Mouse (Mus musculus): ENCODE results near the gene Wdr34.

Gene Wdr34

DNA sequence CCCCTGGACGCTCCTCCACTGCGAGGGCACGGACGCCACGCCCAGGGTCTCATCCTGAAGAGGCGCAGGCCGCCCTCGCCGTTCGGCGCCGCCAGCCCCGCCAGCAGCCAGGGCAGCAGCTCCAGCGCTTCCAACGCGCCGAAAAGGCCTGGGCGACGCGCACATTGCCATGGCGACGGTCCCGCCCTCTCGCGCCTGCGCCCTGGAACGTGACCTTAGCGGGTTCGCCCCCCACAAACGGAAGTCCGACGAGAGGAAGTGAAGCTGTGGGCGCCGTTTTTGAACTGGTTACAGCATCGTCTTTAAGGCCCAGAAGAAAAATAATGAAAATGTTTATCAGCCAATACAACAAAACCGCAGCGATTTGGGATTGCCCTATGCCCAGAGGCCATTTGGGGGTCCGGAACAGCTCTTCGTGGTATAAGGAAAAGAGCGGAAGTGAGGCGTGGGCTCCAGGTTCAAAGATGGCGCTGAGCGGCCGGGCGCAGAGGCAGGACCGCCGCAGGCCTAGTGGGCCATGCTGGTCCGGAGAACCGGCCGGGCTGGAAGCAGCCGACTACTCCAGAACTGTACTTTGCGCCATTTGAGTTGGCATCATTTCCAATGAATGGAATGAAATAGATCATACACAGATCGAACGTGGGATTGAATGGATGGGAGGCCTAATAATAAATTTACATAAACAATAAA, at the start of gene Wdr34:
Gene Wdr34 (minus strand): TSS at position 183 of the 690 bp plus-strand sequence.
- DNase-seq = peak; percentile 96 to 99

DNA sequence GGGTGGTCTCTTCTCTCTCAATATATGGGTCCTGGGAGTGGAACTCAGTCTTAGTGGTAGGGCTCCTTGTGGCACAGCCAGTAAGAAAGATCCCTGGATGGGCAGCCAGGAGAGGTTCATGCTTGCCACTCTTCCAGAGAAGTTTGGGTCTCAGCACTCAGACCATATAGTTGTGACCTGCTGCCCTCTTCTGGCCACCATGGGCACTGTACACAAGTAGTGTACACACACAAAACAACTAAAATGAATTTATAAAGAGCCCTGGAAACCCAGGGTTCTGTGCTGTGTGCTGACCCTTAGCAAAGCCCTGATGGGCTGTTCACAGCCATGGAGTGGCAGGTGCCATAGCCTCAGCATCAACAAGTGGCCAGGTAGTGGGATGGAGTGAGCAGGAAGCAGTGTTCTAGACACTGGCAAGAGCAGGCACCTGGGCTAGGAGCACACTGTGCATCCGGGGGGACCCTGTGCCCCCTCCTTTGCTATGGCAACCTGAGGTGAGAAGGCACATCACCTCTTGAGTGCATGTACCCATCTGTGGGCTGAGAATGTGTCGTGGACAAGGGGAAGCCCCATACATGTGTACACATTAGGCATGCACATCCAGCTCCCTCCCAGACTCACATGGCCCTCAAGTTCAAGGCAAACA, 47.3 kb upstream of the Wdr34 start:
- peak; percentile 39 to 41 for DNase-seq

DNA sequence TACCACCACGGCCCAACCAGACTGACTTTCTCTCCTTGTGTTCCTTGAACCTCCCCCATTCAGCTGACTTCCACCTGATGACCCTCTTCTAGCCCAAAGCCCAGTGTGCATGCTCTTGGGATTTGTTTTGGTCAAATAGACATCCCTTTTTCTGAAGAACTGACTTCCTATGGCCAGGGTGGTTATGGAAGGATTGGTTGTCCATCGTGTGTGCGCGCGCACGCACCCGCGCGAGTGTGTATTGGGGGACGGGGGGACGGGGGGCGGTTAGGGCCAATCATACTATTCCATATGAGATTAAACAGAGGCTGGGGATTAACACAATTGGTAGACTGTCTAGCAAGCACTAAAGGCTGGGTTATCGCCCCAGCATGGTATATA, 45.5 kb upstream of the Wdr34 start:
- DNase-seq = no peak

DNA sequence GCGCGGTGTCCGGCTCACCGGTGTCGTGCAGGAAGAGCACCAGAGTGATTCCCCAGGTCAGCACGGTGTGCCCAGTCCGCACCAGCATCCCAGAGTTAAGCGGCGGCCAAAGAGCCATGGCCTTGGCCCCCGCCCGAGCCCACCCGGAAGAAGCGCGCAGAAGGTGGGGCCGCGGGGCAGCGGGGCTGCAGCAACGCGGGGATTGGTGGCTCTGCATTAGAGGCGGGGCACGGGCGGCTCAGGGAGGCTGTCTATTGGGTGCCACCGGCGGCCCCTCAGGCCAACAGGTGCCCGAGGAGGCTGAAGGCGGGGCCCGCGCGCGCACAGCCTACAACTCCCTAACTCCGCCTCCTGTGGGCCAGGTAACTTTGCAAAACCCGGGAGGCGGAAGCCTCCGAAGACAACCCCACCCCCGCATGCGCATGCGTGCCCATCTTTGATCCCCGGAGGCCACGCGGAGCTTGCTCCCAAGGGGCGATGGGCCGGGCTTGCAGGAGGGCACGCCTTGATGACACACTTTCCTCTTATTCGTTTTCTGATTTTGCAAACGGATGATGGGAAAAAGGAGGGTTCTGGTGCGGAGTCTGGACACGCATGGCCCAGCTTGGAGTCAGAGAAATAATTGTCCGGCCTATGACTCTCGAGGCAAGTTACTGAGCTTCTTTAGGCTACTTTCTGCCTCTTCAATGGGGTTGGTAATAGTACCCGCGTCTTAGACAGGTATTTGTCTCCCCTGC, 45.0 kb upstream of the Wdr34 start, which contains the start of gene Zdhhc12:
Gene Zdhhc12 (minus strand): TSS at position 178 of the 737 bp plus-strand sequence.
- DNase-seq = peak; percentile 89 to 96

DNA sequence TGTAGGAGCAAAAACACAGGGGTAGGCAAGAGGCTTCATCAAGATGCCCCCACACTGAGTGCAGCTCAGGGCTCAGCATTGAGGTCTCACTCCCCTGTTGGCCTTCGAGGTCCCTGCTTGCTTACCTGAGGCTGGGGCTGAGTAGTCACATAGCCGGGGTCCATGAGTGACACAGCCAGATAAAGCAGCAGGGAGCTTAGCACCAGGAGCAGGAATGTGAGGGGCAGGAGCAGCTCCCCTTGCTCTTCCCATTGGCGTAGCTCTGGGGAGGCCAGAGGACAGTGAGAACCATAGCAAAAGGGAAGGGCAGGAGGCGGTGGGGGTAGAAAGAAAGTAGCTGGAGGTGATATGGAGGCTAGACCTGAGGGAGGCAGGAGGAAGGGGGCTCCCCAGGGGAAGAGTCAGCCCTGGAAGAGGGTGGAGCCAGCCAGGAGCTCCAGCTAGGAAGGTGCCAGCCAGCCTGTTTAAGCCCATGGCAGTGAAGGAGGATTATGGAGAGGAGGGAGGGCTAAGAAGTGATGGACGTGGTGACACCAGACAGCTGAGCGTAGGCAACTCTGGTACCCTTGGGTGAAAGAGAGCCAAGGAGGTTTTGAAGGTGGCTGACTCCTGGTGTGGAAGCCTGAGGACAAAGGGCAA, 43.7 kb upstream of the Wdr34 start:
- DNase-seq = no peak

DNA sequence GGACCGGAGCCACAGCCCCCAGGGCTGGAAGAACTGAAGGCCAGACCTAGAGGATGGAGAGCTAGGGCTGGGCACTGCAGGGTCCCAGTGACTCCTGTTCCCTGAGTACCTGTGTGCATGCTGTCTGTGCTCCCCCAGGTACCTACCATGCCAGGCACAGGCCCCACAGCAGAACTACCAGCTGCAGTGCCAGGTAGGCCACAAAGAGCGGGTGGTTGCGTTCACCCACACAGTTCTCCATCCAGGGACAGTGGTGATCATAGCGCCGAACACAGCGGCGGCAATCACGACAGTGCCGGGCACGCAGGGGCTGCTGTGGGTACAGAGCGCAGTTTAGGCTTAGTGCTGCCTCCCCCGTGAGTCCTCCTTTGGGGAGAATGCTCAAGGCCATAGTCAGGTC, 42.8 kb upstream of the Wdr34 start:
- DNase-seq = no peak

DNA sequence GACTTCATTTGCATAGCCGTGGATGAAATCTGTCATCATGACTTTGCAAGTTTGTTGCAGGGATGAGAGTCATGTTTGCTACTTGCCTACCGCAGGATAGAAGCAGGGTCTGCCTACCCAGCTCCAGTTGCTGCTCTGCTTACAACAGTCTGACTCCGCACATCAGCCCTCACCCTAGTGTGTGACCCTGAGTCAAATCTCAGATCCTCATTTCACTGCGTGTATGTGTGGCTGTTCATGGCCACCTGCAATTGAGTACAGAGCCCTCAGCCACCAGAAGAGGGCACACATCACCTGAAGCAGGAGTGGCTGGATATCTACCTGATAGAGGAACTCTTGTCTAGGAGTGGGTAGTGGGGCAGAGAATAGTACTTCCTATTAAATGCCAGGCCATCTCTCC, 38.6 kb upstream of the Wdr34 start:
- no peak for DNase-seq

DNA sequence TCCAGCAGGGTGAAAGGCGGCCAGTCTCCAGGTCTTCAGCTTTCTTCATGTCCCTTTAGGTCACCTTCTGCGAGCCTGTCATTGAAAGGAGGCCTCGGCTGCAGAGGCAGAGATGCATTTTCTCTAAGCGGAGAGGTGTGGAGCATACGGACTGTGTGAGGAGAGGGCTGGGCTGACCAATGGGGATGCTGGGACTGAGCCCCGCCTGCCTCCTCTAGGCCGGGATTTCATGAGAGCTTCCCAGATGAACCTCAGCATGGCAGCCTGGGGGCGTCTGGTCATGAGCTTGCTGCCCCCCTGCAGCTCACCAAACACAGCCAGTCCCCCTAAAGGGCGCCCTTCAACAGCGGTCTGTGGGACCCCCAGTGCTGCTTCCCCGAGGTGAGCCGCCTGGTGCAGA, 36.0 kb upstream of the Wdr34 start:
- no peak for DNase-seq

DNA sequence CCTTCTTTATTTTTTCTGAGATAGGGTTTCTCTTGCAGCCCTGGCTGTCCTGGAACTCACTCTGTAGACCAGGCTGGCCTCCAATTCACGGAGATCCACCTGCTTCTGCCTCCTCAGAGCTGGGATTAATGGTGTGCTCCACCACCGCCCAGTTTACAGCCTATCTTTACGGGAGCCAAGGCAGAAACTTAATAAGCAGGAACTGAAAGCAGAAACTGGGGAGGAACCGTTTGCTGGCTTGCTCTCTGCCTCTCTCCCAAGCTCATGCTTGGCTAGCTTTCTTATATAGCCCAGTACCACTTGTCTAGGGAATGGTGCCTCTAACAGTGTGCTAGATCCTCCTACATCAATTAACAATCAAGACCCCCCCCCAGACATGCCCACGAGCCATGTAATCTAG, 35.4 kb upstream of the Wdr34 start:
- DNase-seq = no peak

DNA sequence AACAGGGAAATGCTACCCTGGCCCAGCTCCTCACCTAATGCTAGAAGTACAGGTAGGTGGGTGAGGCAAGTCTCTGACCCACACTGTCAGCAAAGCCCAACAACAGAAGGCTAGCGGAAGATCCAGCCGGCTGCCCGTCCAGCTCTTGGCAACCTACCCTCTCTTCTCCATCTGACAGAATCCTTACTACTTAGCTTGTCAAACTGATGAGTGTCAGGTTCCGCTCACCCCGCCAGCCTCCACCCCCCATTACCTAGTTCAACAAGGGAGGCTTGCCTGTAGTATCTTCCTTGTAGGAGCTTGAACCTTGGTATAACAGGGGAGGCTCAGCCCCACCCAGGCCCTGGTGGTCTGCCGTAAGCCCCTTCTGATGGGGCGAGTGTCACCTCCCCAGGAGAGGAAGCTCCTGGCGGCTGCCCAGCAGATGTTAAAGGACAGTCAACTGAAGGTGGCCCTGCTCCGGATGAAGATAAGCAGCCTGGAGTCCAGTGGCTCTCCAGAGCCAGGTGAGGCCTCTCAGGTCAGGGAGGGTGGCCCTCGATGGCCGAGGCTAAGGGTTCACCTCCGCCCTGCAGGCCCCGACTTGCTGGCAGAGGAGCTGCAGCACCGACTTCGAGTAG, 31.6 kb upstream of the Wdr34 start:
- DNase-seq = no peak

DNA sequence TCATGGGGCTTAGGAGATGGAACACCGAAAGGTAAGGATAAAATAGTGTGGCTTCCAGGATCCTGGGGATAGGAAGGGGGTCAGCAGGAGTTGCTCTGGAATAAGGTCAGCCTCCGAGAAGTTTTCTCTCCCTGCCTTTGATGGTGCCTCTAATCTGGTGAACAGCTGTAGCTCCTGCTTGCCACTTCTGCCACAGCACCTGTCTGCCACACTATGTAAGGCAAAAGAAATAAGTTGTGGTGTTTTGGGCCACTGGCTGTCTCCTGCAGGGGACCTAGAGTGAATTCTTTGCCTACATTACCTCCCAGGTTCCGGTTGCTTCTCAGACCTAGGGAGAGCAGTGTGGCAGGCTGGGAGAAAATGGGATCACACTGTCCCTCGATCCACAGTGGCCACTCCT, 30.1 kb upstream of the Wdr34 start:
- no peak for DNase-seq

DNA sequence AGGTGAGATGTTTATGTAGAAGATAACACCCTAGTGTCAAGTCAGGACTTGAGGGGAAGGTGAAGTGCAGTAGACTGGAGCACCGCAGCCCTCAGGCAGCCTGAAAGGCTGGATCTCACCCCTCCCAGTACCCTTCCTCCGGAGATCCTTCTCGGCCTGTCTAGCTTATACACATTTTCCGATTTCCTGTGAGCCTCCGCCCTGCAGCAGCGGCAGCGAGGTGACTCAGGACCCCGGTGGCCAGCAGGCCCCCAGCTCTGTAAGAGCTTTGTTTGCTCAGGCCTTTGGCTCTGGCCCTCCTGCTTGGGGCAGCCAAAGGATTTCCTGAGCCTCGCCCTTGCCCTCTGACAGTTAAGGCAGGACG, 29.6 kb upstream of the Wdr34 start:
- DNase-seq = no peak

DNA sequence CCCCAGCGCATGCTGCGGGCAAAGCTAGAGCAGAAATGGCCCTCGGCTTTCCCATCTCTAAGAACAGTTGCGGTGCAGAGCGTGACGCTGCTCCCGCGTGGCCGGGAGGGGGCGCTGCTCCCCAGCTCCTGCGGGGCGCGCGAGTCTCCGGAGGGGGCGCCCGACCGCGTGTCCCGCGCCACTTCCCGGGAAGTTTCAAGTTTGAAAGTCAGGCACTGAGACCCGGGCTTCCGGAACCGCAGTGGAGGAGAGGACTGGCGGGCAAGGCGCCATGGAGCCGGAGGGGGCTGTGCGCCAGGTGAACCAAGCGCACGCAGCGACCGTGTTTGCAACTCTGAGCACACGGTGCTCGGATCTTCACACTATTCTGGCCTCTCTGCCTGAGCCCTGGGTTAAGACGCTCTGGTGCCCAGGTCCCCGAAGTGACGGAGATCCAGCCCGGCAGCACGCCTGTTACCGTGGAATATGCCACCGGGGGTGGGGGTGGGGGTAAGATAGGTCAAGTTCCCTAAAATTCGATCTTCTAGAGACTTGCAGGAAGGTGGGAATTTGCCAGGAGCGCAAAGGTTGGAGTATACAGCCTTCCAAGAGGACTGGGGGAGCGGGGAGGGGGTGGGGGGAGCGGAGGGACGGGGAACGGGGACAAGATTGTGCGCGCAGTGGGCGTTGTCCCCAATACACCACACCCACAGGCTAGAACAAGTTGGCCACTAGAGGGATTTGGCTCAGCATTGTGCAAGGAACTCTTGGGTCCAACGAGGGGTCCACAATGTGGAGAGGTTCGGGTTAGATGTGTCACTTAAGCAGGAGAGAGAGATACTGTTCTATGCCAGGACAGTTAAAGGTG, 29.0 kb upstream of the Wdr34 start, which contains the start of gene Pkn3:
Gene Pkn3 (plus strand): TSS at position 183 of the 847 bp plus-strand sequence.
- DNase-seq = peak; percentile 63 to 85

DNA sequence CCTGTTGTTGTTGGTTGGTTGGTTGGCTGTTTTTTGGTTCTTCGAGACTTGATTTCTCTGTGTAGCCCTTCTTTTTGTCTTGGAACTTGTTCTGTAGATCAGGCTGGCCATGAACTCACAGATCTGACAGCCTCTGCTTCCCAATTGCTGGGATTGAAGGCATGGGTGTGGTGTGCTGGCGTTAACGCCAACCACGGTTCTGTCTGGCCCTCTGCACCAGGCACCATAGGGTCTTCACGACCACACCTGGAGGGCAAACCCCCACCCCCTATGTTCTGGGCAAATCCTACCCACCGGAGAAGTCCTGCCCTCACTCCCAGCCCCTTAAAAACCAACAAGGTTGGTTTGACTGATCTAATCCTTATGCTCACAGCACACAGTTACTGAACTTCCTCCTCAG, 28.3 kb upstream of the Wdr34 start:
- no peak for DNase-seq

DNA sequence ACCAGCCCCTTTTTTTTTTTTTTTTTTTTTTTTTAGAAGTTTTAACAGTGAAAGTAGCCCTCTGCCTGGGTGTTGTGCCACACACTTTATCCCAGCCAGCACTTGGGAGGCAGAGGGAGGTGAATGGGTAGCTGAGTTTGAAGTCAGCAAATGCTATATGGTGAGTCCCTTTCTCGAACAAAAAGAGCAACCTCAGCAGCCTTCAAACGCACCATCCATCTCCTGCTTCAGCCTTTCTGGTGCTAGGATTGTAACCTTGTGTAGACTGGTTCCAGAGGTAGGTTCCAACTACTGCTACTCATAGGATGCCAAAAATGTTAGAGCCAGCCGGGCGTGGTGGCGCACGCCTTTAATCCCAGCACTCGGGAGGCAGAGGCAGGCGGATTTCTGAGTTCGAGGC, 27.8 kb upstream of the Wdr34 start:
- DNase-seq = no peak

DNA sequence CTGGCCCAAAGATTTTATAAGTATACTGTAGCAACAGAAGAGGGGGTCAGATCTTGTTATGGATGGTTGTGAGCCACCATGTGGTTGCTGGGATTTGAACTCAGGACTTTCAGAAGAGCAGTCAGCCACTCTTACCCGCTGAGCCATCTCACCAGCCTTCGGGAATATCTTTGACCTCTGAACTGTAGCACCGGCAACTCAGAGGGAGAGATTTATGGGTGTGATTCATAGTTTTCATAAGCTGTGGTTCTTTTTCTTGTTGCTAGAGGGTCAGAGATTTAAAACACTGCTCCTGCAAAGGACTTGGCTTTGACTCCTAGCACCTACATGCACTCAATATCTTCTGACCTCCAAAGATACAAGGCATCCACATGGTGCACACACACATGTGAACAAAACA, 26.9 kb upstream of the Wdr34 start:
- DNase-seq = no peak

DNA sequence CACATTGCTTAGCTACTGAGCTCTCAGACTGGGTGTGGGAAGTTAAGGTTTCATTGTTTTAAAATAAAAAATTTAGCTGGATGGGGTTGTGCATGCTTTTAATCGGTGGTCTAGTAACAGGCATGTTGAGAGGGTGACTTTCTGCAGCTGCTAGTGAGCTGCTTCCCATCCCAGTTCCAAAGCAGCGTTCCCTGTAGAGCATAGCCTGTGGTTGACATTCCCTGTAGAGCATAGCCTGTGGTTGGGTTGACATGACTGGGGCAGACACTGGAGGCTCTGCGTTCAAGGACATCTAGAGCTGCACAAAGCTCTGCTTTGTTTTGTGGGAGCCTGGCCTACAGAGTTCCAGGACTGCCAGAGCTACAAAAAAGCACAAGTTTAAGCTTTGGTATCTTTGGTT, 24.6 kb upstream of the Wdr34 start:
- no peak for DNase-seq

DNA sequence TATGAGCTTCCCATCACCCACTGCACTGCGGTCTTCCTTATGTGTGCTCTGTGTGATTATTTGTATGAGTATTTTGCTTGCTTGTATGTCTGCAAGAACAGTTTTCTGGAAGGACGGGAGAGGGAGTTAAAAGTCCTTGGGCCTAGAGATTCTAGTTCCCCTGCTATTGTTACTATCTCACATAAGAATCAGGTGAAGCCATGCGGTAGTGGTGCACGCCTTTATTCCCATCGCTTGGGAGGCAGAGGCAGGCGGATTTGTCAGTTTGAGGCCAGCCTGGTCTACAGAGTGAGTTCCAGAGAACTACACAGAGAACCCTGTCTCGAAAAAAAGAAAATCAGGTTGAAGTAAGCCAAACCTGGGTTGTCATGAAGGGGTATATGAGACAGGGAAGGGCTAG, 24.2 kb upstream of the Wdr34 start:
- no peak for DNase-seq

DNA sequence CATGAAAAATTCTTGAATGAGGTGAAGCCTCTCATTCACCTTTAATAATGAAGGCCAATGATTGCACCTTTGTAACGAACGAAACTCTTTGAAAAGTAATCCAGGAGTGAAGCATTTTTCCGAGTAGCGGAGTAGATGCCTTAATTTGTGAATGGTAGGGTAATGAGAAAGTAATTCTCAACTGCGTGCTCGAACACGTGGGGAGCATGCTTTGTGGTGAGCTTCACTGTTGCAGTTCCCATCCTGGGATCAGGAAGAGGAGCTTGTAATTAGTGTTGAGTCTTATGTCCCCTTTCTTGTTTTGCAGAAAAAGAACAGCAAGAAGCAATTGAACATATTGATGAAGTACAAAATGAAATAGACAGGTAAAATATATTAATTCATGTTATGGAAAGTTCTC, 19.3 kb upstream of the Wdr34 start:
- no peak for DNase-seq

DNA sequence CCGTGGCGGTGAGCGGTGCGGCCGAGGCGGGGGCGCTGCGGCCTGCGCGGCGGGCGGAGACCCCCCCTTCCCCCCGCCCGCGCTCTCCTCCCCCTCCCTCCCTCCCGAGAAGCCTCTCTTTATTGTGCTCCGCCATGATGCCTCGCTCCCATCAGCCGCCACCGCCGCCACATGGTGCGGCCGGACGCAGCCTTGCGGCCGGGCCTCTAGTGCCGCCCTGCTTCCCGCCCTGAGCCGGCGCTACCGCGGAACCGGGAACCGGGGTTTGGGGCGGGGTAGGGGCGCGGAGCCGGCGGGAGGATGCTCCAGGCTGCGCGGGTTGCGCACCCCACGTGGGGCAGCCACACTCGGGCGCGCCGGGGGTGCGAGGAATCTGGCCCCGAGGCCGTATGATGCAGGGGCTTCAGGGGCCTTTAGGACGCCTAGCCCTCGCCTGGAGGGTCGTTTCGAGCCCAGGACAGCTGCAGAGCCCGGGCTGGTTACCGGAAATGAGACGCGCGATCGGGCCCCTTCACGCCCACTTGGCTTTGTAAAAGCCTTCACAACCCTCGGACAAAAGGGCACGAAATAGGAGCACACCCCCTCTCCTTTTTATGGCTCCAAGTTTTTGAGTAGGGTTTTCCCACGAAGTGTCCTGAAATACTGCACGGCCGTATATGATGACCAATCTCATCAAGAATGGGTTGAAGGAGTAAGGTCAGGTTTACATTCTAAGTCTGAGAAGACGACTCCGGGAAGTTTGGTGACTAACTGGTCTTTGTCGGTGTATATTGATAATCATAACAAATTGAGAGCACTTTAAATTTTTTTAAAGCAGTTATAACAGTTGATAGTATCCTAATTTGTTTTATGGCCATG, 18.6 kb upstream of the Wdr34 start:
- peak; percentile 41 to 63 for DNase-seq
